Mouse (Mus musculus) frontal cortex, adult 2 months (tissue): ENCODE data around the gene Gm4792. TPM values are rescaled to one million over a fixed set of nuclear protein-coding genes. Genes with fewer than 3 reads are reported as not detected.

Experiments
- DNase-seq, 2 experiments: peaks; one replicate each; pipeline ENCODE4 v3.0.0; 2022; ENCODE audit warnings: low spot score in 1 of 2; ENCODE audit errors: extremely low spot score in 1 of 2
- polyA plus RNA-seq: library from polyadenylated mRNA; depleted of rRNA; stranded (reverse); fragments of >200 nt; gene quantifications from 2 replicates; pipeline ENCODE4 v1.2.3, GENCODE M21; 2012

Gene Gm4792
- polyA plus RNA-seq, 1 experiment, result not detected

GRCm38 (mm10) chr10:94304064-94304657 is 5.7 kb upstream of the Gm4792 start:
- no peak for DNase-seq

- no peak for DNase-seq
Observed at GRCm38 (mm10) chr10:94299301-94299700, 798 bp upstream of the Gm4792 start.

GRCm38 (mm10) chr10:94295923-94296605 is 2.4 kb downstream of the Gm4792 start:
- no peak for DNase-seq

- no peak for DNase-seq
Observed at GRCm38 (mm10) chr10:94294933-94295750, 3.4 kb downstream of the Gm4792 start.

- DNase-seq, result no peak
Observed at GRCm38 (mm10) chr10:94294437-94294836, 4.1 kb downstream of the Gm4792 start.

- no peak for DNase-seq
Observed at GRCm38 (mm10) chr10:94282797-94283196, 15.7 kb downstream of the Gm4792 start.

- DNase-seq, result no peak
Observed at GRCm38 (mm10) chr10:94282179-94282578, 16.3 kb downstream of the Gm4792 start.

GRCm38 (mm10) chr10:94276511-94276910 is 22.0 kb downstream of the Gm4792 start:
- DNase-seq, result no peak

- DNase-seq, result no peak
Observed at GRCm38 (mm10) chr10:94275321-94275720, 23.2 kb downstream of the Gm4792 start.

- no peak for DNase-seq
Observed at GRCm38 (mm10) chr10:94265656-94266542, 32.6 kb downstream of the Gm4792 start.

- no peak for DNase-seq
Observed at GRCm38 (mm10) chr10:94263211-94263610, 35.3 kb downstream of the Gm4792 start.

- DNase-seq, result no peak
Observed at GRCm38 (mm10) chr10:94262646-94263045, 35.9 kb downstream of the Gm4792 start.

- no peak for DNase-seq
Observed at GRCm38 (mm10) chr10:94260544-94260943, 38.0 kb downstream of the Gm4792 start.

GRCm38 (mm10) chr10:94256518-94256917 is 42.0 kb downstream of the Gm4792 start:
- DNase-seq, result no peak

GRCm38 (mm10) chr10:94255744-94256143 is 42.8 kb downstream of the Gm4792 start:
- DNase-seq, result no peak

GRCm38 (mm10) chr10:94254766-94255165 is 43.7 kb downstream of the Gm4792 start:
- DNase-seq, result no peak

- no peak for DNase-seq
Observed at GRCm38 (mm10) chr10:94253260-94253807, 45.2 kb downstream of the Gm4792 start.

GRCm38 (mm10) chr10:94249575-94250456 is 48.7 kb downstream of the Gm4792 start:
- DNase-seq, result peak in 1 of 2 experiments; percentile 22

- no peak for DNase-seq
Observed at GRCm38 (mm10) chr10:94247748-94248349, 50.7 kb downstream of the Gm4792 start.
